Mouse (Mus musculus): ENCODE measurements around the gene Atp1b4.
"Not testable (repeated sequence)": the region's sequence is repeated elsewhere in the genome, so short reads cannot be mapped to it uniquely, and the experiment has no call there.

Gene Atp1b4

DNA sequence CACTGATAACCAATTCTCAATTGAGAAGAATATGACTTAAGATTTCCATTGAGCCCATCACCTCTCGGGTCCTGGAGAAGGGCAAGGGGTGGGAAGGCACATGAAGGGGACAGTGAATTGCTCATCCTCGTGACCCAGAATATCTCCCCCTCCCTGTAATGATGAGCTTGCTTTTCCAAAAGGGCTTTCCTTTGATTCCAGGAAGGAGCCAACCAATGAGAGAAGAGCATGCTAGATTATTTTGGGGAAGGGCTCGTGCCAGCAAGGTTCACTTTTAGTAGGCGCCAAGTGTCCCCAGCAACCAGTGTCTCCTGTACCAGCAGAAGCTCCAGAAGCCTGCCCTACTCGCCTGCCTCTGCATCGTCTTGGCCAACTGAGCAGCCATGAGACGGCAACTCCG lies at the start of gene Atp1b4:
Gene Atp1b4, plus strand, starts transcription at position 301 of the 400 bp plus-strand sequence.
- no peak for DNase-seq (ENCODE audit: low spot score)

DNA sequence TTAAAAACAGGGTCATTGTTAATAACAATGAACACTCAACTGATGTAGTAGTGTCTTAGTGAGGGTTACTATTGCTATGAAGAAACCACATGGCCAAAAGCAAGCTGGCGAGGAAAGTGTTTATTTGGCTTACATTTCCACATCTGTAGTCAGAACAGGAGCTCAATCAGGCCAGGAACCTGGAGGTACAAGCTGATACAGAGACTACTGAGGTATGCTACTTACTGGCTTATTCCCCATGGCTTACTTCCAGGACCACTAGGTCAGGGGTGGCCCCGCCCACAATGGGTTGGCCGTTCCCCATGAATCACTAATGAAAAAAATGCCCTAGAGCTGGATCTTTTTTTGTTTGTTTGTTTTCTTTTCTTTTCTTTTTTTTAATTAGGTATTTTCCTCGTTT lies 7.4 kb upstream of the Atp1b4 start:
- no peak for DNase-seq (ENCODE audit: low spot score)

DNA sequence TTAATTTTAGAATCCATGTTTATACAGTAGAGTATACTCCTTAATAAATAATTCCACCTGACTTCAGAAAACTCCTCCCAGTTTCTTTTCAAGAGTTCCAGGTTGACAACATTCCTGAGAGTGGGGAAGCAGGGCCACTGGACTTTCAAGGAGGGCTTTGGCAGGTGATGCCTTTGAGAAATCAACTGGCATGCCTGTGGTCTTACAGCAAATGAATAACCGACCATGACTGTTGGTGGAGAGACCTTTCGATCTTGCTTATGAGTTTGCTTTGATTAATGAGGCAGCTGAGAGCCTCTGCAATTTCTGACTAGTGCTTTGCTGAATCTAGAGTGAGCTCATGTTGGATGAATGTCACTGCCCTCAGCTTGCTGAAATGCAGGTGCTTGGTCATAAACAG lies 4.9 kb upstream of the Atp1b4 start:
- no peak for DNase-seq (ENCODE audit: low spot score)

DNA sequence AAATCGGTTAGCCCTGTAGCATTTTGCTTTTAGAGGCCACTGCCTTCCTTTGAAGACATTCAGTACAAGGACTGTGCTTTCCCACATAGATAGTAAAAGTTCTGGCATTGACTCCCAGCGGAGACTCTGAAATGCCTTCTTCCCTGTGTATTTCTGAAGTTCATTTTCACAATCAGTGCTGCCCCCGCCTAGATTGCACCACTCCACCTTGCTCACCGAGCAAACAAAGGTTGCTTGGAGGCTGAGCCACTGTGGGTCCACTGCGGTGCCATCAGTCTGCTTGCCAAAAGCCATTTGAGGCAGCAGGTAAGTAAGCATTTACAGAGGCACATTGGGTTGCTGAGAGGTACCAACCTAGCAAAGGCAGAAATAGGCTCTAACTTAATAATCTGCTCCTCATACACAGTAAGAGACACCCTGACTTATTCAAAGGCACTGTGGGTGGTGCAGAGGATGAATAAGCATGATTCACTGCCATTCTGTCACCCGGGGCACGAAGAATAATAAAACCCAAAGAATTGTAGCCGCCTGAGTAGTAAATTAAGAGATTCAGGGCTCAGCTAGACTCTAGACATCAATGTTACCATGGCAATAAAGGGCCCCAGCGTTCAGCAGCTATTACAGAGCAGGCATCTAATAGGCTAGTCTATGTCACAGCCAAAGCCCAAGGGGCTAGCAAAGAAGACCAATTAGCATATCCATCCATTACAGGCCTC lies 2.9 kb upstream of the Atp1b4 start:
- DNase-seq (ENCODE audit: low spot score): no peak

DNA sequence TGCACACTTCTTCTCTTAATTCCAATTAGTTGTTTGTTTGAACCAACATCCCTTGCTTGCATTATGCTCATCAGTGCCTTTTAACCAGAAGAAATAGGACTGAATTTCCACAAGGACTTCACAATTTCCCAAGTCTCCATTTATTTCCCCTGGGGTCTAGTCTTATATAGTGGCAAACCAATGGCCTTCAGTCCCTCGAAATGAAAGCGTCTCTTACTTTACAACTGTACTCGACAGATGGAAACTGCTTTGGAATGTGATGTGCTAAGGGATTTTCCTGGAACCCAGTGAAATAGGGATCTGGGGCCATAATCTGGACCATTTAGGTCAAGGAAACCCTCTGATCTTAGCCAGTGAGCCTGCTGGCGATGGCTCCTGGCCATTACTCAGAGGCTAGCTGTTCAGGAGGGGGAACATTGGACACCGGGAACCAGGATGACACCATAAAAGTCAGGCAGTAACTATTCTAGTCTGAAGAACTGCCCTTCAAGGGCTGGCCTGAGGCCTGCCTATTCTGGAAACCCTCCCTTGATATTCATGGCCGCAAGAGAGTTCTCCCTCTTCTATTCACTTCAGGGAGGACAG lies 2.3 kb upstream of the Atp1b4 start:
- DNase-seq (ENCODE audit: low spot score): no peak

DNA sequence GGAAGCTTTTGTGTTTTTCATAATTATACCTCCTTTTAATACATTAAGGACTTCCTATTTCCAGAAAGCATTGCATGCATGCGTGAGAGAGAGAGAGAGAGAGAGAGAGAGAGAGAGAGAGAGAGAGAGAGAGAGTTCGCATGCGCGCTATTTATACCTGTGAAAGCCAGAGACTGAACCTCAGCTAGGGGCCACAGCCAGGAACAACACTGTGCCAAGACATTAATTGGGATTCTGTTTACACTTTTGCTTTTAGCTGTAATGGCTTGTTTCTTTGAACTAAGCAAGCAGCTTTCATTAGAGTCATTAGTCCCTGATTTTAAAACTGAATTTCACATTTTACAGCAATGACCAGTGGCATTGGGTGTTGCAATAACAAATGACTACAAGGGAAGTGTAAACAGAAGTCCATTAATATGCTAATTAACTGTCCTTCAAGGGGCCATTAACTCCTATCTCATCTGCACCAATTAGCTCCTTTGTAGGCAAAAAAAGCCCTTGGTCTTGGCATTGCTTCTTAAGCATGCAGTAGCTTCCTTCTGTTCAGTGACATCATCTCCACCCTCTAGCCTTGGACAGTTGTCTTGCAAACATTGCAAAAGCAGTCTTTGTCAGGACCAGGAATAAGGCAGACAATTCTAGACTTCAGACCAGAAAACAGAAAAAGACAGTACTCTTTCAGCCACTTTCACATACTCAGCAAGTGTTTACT lies 14.9 kb downstream of the Atp1b4 start:
- no peak for DNase-seq (ENCODE audit: low spot score)

DNA sequence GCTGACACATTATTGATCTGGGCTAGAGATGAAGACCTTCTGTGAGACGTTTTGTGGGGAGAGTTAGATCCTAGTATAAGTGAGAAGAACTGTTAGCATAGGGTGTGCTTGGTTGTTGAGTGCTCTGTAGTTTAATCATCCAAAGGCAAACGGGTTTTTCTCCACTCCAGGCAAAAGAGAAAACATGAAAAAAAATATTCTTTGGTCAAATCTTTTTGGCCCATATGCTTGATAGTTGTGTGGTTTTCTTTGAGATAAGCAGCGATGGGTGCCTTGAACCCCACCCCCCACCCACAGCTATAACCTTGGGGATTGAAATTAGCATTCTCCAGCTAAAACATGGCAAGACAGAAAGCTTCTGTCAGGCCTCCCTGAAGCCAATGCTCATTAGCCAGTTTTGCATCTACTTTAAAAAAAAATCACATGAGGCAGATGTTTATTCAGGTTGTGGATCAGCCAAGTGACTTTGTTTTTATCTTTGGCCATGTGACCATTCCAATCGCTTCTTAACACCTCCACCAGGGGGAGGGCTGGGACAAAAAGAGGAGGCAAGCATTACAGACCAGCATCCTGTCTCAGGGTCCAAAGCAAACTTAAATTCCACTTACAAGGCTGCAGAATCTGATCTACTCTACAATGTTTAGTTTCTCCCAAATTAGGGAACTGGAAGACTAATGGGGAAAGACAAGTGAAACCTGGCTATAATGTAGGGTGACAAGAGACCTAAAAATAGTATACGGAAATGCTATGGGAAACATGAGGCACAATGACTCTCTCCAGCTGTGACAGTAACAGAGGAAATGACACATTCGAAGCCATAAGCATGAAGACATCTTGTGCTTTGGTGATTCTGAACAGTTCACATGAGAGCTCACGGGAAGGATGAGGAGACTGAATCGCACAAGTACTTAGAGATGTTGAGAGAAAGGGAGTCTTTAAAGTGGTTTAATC lies 18.6 kb downstream of the Atp1b4 start:
- no peak for DNase-seq (ENCODE audit: low spot score)

DNA sequence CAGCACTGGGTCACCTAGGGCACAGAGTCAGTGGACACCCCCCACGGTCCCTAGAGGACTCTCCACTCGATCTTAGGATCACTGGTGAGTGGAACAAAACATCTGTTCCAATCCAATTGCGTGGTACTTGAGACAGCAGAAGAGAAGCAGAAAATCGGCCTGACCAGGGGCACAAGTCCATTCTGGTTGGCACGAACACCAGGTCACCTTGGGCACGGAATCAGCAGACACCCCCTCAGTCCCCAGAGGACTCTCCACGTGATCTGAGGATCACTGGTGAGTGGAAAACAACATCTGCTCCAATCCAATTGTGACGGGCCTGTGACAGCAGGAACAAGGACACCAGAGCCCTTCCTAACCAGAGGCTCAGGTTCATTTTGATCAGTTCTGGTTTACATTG lies 46.0 kb downstream of the Atp1b4 start:
- DNase-seq (ENCODE audit: low spot score): no peak

DNA sequence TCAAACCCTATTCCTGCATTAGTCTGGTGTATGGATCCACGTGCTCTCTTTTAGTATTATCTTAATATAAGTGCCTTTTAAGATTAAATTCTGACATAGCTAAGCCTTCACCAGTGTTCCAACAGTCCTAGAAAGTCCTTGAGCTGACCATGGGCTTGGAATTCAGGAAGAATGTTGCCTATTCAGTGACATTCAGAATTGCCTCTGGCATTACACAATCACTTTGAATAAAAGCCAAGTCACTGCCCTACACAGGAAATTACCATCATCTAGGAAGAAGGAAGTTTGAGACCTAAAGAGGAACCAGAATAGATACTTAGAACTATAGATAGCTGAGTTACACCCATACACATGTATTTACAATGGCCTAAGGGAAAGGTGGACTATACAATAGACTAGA lies 48.6 kb downstream of the Atp1b4 start:
- DNase-seq (ENCODE audit: low spot score): not testable (repeated sequence)

DNA sequence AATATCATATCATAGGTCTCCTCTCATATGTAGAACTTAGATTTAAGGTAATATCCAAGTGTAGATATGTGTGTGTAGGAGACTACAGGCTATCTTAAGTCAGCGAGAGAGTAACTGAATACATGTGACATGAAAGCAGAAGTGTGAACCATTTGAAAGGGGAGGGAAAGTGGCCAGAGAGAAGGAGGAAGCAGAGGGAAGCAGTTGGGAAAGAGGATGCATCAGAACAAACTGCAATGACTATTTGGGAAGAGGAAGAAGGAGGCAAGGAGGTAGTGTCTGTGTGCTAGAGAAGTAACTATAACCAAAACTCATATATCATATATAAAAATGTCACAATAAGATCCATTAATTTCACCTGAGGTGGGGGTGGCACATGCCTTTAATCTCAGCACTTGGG lies 57.2 kb downstream of the Atp1b4 start:
- not testable (repeated sequence) for DNase-seq (ENCODE audit: low spot score)
